Mouse (Mus musculus) lung, postnatal 25 days (tissue): ENCODE measurements at regions not wholly inside any gene's neighbourhood (a gene's known extent, or its start where the extent isn't known, plus 50 kb on each side); places are given as distances from the start of the nearest gene placed in this dataset.
"Not testable (repeated sequence)": the region's sequence is repeated elsewhere in the genome, so short reads cannot be mapped to it uniquely, and the experiment has no call there.

Experiments used
- DNase-seq: peaks from one replicate; pipeline ENCODE4 v3.0.0; 2022; ENCODE audit warnings: low spot score

- no peak for DNase-seq
These were observed 1043.3 kb upstream of the Cntnap5a start for GRCm38 (mm10) chr1:114641215-114641614.

GRCm38 (mm10) chr1:114641854-114642253 is 1042.7 kb upstream of the Cntnap5a start:
- not testable (repeated sequence) for DNase-seq

- peak; percentile 29 for DNase-seq
These were observed 1010.6 kb upstream of the Cntnap5a start for GRCm38 (mm10) chr1:114673954-114674353.

GRCm38 (mm10) chr1:114681258-114681657 is 1003.3 kb upstream of the Cntnap5a start:
- no peak for DNase-seq

- DNase-seq, result no peak
These were observed 963.4 kb upstream of the Cntnap5a start for GRCm38 (mm10) chr1:114721142-114721541.

DNA sequence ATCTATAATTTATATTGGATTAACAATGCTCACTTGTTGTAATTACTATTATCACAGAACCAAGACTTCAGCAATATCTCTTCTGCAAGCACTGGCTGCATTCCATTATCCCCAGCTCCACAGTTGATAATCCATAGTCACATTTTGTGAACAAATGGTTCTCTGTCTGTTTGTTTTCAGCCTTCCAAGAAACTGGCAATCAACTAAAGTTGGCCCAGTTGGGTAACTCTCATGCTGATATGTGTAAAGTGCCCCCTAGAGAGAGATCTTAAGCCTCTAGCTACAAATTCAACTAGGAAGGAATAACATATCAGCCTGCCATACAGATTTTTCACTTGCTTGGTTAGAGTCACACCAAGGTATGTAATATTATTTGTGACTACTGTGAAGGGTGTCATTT is 955.4 kb upstream of the Cntnap5a start:
- no peak for DNase-seq
